Mouse (Mus musculus) naive thymus-derived CD4-positive, alpha-beta T cell, adult 2 months (primary cell): ENCODE measurements around the gene Tbcb.
"Not testable (repeated sequence)": the region's sequence is repeated elsewhere in the genome, so short reads cannot be mapped to it uniquely, and the experiment has no call there.

Source experiments
- DNase-seq: peaks from one replicate; pipeline ENCODE4 v3.0.0-alpha.2; 2011; ENCODE audit warnings: low read depth

Tbcb gene

DNA sequence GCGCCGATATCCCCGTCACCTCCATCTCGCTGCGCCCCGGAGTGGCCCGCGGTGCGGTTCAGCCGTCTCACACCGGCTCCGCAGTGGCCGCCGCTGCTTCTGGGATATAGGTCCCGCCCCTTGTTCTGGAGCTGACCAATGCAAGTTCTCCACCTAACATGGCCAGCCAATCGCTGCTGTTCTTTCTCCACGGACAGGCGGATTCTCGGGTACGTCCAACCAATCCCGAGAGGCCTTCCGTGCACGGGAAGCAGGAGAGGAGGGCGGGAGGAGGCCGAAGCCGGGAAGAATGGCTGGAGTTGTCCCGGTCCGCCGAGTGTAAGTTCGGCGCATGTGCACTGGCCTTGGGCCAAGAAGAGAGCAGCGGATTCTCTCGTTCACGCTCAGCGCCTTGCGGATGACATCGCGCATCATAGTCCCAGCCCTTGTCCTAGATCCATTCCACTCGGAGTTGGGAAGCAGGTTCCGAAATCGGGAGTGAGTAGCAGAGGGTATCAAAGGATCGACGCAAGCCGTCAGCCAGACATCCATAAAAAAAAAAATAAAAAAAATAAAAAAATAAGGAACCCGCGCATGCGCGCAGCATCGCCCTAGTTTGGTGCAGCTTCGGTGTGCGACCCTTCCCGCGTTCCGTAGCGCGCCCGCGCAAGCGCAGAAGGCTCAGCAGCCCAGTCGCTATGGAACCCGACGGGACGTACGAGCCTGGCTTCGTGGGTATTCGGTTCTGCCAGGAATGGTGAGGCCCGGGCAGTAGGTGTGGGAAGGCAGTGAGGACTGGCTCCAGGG is at the start of gene Tbcb, which contains the start of gene Polr2i:
Gene Tbcb (minus strand): TSS at position 604 of the 786 bp plus-strand sequence.
Gene Polr2i (plus strand): TSS at position 280 of the 786 bp plus-strand sequence.
- DNase-seq, result peak; percentile 97

DNA sequence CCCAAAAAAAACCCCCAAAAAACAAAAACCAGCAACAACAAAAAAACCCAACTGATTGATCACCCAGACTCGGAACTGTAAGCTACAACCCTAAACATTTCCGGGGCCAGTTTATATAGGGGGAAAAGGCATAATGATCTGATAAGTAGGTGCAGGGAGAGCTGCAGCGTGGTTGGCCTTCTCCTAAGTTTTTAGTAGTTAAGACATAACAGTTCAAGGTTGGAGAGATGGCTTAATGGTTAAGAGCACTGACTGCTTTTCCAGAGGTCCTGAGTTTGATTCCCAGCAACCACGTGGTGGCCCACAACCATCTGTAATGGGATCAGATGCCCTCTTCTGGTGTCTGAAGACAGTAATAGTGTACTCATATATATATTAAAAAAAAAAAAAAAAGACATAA is 49.5 kb upstream of the Tbcb start:
- DNase-seq, result no peak

DNA sequence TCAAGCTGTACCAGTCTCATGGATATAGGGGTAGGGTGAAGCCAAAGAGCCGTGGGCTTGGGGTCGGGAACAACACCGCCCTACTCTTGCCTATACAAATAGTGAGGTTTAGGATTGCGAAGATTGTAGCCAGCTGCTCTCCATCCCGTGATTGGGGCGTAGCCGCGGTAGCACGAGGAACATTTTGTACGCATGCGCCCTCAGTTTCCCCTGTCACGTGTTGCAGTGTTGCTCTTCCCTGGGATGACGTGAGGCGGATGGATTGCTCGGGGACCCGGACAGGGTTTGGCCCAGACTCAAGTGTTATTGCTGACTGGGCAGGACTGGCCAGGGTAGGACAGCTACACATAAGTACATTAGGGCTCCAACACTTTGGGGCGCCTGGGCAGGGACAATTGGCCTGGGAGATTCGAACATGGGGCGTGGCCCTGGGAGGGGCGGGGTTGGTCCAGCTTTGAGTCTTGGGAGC is 48.6 kb upstream of the Tbcb start:
- peak; percentile 91 for DNase-seq

DNA sequence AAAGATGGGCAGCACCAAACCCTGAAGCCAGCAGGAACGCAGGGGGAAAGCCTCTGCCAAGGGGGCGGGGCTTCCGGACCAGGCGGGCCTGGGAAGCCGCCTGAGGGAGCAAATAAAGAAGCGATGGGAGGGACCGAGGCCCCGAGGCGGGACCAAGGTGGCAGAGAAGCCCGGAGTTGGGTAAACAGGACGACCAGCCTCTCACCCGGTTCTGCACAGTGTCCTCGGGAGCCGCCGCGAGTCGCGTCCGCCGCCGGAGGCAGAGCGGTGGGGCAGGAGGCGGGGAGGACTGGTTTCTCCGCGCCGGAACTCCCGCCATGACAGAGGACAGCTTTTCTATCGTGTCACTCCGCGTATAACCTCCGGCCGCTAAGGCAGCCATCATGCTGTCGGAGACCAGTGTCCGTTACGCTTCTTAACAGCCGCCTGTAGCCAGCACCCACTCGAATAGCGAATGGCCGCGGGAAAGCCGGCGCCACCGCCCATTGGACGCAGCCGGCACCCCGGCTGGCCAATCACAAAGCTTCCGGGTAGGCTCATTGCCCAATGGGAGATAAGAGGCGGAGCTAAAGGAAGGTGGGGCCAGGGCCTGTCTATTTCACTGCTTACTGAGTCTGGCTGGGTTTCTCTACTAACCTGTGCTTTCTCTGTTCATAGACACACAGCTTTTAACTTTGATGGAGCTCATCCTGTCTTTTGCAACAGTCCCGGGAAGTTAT is 48.0 kb upstream of the Tbcb start, which contains the start of the genes Thap8 and Wdr62:
Gene Thap8 (plus strand): TSS at position 144 of the 719 bp plus-strand sequence.
Gene Wdr62 (minus strand): TSS at position 469 of the 719 bp plus-strand sequence.
- peak; percentile 96 for DNase-seq

DNA sequence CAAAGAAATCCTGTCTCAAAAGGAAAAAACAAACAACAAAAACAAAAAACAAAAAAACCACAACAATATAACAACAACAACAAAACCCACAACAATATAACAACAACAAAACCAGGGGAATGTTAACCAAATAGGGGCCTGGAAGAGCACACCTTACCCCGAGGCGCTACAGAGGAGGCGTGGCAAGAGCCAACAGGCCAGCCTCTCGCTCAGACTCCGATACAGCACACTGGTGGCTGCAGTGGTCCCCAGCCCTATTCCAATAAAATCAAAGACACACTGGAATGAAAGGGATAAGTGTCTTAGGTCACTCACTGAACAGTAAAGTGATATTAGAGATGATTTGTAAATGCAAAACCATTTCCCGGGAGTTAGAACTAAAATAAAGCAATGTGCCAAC is 47.5 kb upstream of the Tbcb start:
- DNase-seq, result no peak

DNA sequence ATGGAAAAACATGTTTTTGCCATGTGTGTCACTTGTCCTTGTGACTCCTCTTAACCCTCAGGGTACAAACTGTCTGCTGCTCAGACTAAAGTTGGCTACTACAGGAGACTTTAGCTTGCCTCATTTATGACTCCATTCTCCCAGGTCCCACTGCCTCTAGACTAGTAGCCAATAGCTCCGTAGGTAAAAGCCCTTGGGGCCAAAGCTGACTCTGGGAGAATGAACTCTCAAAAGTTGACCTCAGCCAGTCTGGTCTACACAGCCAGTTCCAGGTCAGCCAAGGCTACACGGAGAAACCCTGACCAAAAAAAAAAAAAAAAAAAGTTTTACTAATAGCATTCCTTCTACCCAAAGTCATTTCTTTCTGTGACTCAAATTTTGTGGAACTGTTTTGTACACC is 46.8 kb upstream of the Tbcb start:
- no peak for DNase-seq

DNA sequence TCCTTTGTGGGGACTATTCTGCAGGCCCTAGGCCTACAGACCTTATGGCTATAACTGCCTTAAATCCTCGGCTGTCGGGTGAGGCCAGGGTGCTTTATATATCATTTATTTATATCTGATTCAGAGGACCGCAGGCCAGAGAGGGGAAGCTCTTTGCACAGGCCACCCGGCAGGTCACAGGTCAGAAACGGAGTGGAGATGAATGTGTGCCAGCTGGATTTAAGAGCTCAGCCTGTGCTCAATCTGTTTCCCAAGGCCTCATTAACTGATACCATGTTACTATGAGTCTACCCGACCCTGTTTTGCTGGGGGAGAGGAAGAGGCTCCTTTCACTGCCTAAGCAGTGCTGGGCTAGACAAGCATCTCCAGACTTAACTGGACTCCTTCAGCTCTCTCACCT is 42.3 kb upstream of the Tbcb start:
- no peak for DNase-seq

DNA sequence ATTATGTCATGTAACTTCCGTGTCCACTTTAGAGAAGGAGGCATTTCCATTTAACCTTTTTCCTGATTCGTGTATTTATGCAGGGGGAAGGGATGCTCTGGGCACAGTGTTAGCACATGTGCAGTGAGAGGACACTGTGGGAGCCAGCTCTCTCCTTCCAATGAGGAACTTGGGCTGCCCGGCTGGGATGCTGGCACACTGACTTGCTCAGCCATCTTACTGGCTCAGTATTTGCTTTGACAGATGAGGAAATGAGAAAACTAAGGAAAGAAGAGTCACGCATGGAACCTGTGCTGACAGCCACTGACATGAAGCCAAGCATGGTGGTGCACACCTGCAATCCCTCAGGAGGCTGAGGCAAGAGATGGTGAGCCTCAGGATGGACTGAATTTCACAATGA is 37.6 kb upstream of the Tbcb start:
- DNase-seq, result no peak

DNA sequence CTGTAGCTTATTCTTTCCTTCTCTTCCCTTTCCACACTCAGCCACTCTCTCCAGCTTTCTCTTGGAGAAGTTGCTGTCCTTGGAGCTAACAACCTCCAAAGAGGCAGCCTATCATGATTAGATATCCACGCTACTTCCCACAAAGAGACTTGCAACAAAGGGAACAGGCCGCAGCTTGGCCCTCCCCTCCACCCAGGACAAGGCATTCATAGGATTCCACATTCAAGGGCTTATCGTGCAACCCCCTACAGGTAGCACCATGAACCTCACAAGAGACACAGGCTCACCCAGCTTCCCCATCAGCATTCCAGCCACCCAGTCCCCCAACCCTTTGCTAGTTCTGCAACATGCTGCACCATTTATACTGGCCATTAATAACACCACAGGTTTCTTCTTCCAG is 34.7 kb upstream of the Tbcb start:
- DNase-seq, result no peak

DNA sequence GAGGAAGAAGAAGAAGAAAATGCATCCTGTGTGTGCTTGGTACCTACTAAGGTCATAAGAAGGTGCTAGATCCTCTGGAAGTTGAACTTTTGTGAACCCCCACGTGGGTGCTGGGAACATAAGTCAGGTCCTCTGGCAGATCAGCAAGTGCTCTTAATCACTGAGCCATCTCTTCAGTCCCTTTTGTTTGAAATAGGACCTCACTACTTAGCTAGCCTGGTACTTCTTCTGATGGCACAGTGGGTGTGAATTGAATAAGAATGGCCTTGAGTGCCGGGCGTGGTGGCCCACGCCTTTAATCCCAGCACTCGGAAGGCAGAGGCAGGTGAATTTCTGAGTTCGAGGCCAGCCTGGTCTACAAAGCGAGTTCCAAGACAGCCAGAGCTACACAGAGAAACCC is 33.9 kb upstream of the Tbcb start:
- no peak for DNase-seq

DNA sequence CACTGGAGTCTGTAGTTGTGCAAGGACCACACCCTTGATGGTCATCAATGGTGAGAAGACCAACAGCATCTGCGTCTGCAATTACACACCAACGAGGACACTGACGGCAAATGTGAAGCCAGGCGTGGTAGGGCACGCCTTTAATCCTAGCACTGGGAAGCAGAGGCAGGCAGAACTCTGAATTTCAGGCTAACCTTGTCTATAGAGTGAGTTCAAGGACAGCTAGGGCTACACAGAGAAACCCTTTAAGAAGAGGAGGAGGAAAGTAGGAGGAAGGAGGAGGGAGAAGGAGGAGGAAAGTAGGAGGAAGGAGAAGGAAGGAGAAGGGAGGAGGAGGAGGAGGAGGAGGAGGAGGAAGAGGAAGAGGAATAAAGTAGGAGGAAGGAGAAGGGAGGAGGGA is 33.5 kb upstream of the Tbcb start:
- no peak for DNase-seq

DNA sequence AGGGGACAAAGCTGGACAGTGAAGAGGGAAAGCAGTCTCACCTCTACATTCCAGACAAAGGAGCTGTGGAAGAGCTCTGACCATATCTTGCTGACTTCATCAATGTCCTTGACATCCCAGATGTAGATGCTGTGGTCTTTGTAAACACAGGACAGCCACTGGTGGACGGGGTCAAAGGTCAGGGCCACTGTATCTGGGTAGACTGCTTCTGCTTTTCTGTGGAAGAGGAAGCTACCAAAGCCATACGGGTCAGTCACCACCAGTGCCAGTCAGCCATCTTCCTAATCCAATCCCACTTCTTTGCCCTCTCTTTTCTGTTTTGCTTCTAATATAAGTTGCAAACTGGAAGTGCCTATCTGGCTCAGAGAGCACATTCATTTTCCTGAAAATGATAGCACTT is 33.0 kb upstream of the Tbcb start:
- DNase-seq, result no peak

DNA sequence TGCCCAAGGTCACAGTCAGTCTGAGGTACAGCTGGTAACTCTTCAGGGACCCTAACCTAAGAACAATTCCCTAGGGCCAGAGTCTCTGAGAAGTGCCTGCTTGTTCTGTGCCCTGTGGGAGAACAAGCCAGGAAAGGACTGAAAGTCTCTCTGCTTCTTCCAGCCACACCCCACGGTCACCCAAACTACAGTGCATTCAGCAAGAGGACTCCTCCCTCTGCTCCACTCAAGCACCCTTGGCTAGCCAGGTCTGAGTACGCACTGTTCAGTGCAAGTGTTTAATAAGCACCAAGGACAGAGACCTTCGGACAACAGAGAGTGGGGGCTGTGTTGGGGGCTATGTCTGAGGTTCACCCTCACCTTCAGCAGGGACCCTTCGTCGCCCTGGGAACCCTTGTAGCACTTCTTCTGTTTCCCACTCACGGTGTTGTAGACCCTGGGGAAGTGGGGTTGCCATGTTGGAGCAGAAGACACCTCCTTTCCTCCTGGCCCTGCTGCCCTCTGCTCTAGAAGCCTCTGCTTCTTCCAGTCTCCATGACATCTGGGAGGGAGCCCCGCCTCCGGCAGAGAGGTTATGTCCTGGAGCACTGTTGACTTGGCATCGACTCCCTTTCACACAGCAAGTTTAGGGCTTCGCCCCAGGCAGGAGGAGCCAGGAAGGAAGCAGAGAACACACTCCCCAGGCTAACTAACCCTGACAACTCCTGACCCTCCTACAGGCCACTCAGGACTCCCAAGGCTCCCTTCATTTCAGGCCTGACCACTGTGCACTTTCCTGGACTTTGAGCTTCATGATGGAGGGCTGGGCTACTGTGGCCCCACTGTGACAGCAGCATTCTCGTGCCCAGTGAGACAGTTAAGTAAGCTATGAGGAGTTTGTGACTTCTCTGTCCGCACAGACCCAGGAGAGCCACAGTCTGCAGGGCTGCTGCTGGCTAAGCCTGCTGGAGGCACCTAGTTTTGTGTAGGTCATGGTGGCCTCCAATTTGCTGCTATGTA is 20.2 kb upstream of the Tbcb start:
- DNase-seq, result no peak

DNA sequence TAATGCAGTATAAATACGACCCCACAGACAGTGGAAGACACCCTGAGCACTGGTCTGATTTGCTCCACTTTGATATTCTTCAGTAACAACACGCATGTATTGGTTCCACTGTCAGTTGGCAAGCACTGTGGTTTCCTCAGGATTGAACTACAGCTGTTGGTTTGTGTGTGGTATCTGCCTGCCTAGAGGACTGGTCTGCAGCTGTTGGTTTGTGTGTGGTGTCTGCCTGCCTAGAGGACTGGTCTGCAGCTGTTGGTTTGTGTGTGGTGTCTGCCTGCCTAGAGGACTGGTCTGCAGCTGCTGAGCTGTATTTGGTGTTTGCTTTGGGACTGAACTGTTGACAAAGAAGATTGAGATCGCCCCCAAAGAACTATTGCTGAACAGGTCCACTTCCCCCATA is 5.3 kb upstream of the Tbcb start:
- DNase-seq, result not testable (repeated sequence)

DNA sequence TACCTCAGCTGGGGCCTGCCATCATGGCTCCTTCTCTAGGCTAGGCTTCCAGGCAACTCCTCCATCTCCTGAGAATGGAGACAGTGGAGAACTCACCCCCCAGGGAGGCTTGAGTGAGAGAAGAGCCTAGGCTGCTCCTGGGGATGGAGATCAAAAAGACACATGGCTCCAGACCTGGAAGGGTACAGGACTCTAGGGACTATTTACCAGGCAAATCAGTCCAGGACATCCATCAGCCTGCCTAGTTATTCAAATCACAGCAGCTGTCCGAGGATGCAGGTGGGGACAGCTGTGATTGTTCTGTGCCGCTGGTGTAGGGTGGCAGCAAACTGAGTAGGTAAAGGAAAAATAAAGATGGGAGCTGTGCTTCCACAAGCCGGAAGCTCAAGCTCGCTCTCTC is 3.6 kb upstream of the Tbcb start, which contains the start of gene Ovol3:
Gene Ovol3 (minus strand): TSS at position 101 of the 400 bp plus-strand sequence.
- DNase-seq, result no peak

DNA sequence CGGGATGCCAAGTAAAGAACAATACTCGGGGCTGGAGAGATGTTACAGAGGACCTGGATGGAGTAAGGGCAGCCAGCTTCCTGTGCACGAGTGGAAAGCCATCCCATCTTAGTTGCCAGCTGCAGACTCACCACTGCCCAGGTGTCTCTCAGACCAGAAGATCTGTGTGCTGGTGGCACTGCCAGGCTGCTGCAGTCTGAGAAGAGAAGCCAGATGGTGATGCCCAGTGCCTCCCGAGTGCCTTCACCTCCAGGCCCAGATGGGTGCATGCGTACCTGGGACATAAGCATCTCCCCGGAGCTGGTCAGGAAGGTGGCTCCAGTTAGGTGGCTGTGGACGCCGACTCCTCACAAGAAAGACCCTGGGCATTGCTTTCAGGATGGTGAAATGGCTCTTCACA is 3.0 kb upstream of the Tbcb start:
- no peak for DNase-seq

DNA sequence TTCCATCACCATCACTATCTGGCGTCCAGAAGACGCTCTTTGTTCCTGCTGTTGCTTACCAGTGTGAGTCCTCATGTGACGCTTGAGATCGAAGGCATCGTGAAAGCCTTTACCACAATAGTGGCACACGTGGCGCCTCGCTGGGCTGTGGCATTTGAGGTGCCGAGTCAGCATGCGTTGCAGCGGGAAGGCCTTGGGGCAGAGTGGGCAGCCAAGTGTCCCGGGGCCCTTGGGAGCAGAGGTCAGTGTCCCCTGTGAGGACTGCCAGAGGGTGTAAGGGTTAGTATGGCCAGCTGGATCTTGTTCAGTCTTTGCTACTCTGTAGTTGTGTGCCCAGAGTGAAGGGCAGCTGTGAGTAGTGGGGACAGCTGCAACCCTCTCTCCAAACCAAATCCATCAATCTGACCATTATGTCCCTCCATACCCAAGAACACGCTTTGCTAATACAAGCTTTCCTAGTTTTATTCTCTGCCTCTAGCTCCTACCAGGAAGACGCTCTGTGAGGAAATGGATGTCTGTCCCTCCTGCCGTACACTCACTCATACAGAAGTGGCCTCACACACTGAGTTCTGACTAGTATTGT is 2.3 kb upstream of the Tbcb start:
- DNase-seq, result no peak

DNA sequence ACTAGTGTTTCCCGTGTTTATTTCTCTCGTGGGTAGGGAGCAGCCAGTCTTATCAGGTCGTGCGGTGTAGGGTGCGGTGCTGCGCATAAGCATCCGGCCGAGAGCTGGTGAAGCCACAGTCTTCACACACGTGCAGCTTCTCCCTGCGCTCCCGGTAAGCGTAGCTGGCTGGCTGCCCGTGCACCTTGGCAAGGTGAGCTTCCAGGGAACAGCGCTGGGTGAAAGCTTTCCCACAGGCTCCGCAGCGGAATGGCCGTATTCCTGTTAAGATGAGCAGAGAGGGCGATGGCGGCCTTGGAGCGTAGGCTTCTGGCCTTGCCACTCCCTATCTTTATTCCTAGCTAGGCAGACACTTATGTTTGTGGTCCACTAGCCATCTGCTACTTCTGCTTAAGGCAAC is 1.3 kb upstream of the Tbcb start:
- DNase-seq, result no peak

DNA sequence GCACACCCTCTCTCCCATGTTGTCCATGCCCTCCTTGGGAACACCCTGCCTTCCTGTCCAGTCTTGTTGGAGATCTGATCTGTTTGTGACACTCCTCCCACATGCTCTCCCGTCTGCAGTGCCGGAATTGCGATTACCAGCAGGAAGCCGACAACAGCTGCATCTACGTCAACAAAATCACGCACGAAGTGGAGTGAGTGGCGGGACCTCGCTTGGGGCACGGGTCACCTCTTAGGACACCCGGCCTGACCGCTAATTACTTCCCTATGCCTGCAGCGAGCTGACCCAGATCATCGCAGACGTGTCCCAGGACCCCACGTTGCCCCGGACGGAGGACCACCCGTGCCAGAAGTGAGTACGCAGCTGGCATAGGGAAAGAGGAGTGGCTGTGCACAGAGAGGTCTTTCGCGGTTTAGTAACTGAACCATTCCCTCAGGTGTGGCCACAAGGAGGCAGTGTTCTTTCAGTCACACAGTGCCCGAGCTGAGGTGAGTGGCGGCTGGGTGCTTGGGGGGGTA is 618 bp upstream of the Tbcb start:
- peak; percentile 72 for DNase-seq

DNA sequence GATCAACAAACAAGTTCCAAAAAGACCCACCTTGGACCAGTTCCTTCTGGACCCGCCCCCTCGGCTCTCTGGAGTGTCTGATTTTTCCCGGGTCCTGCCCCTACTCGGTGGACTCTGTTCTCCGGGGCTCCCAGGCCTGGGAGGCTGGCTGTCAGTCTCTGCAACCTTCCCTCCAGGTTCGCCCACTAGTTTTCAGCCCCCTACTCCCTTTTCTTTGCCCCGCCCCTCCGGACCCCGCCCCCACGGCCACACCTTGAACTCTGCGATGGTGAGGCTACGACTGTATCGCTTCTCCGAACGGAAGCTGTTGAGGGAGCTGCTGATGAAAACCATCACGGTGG is 774 bp downstream of the Tbcb start:
- no peak for DNase-seq

DNA sequence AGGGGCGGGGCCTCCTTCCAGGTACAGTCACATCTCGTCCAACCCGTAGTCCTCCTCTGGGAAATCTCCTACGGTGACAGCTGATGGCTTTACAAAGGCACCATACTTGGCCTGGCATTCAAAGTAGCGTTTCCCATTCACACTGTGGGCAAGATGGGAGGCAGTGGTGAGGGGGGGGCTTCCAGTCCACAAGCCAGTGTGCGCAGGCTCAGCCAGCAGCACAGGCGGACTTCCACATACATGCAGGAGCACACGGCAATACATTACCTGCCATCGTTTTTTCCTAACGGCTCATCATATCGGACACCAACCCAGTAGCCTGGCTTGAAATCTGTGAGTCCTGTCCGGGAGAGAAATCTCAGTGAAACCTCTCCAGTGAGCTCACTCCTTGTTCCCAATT is 7.9 kb downstream of the Tbcb start:
- no peak for DNase-seq
